Mouse (Mus musculus) stomach, postnatal 0 days (tissue): Measurements from ENCODE around the gene Sephs1.

ENCODE experiments used
- CTCF ChIP-seq: IDR thresholded peaks from 2 replicates; pipeline ENCODE4 v1.5.1; 2016; ENCODE audit warnings: antibody characterized with exemption, low read depth, mild to moderate bottlenecking, moderate library complexity
- EP300 ChIP-seq: optimal IDR thresholded peaks from 2 replicates; pipeline ENCODE3; 2016; ENCODE audit warnings: antibody characterized with exemption

- no peak for TF ChIP-seq CTCF
- TF ChIP-seq EP300 = no peak
Measured at GRCm38 (mm10) chr2:4868028-4868725, 13.2 kb upstream of the Sephs1 start.
